Mouse (Mus musculus): ENCODE data around the gene Nr2e3.
"Not testable (repeated sequence)": the region's sequence is repeated elsewhere in the genome, so short reads cannot be mapped to it uniquely, and the experiment has no call there.

Gene Nr2e3

DNA sequence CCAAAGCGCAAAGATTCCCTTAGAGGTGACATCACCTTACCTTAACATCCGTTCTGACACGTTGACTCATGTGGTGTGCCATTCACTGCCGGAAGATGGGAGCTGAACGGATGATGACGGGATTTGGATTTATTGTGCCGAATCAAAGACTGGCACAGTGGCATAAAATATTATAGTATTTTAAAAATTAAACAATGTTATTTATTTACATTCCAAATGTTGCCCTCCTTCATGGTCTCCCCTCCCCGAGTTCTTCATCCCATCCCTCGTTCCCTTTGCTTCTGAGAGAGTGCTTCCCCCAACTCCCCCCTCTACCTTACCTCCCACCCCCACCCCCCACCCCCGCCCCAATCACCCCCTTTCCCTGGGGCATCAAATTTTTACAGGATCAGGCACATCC, at the start of gene Nr2e3:
Gene Nr2e3 (minus strand): TSS at position 101 of the 400 bp plus-strand sequence.
- DNase-seq = no peak

- DNase-seq = peak; percentile 2
These were observed 48.5 kb upstream of the Nr2e3 start for GRCm38 (mm10) chr9:60008936-60009335.

DNA sequence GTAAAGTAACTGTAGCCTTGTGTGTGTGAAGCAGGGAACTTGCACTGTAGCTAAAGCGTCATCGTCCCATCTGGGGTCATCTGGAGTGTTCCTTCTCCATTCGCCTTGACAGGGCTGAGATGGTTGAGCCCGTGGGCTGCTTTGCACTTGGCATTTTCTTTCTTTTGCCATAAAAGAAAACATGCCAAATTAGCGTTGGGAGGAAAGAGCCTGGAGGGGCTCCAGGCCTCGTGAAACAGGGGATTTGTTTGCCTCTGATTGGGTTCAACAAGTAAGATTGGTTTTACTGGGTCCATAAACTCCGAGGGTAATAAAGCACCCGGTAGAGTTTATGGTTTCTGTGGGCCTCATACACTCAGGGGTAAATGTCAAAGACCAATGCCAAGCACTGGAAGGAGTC, 41.9 kb upstream of the Nr2e3 start:
- DNase-seq = no peak

DNA sequence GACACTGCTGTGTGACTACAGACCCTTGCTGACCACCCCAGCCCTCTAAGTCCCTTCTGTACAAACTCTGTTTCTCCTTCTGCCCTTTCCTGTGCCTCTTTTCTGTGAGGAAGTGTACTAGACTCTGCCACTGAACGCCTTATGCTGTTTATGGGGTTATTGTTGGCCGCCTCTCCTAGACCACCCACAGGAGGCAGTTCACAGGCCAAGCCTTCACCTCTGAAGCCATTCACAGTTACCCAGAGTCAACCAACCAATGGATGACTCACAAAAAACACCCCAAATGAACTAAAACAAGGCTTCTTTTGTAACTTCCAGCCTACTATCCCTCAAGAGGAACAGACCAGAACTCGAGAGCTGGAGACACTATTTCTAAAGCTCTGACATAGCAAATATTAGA, 41.0 kb upstream of the Nr2e3 start:
- DNase-seq = no peak

- no peak for DNase-seq
These were observed 37.3 kb upstream of the Nr2e3 start for GRCm38 (mm10) chr9:59997725-59998124.

DNA sequence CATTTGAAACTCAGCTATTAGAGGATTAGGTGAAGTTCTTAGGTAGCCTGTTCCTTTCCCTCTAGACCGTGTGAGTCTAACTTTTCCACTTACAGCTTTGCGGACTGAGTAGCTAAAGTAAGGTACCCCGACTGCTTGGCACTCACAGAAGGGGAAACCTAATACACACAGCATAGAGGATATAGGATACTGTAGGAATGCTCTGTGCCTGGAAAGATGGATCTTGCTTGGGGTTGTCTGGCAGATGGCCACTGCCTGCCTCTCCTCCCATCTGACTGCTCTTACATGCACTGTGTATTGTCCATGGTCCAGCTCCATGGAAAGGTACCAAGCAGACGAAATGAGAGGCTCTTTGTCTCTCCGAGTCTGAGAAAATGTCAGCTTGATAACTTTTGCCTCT, 30.9 kb upstream of the Nr2e3 start:
- DNase-seq = no peak

GRCm38 (mm10) chr9:59989864-59990263, 29.4 kb upstream of the Nr2e3 start:
- peak; percentile 22 for DNase-seq

- DNase-seq = no peak
These were observed 25.6 kb upstream of the Nr2e3 start for GRCm38 (mm10) chr9:59985900-59986572.

DNA sequence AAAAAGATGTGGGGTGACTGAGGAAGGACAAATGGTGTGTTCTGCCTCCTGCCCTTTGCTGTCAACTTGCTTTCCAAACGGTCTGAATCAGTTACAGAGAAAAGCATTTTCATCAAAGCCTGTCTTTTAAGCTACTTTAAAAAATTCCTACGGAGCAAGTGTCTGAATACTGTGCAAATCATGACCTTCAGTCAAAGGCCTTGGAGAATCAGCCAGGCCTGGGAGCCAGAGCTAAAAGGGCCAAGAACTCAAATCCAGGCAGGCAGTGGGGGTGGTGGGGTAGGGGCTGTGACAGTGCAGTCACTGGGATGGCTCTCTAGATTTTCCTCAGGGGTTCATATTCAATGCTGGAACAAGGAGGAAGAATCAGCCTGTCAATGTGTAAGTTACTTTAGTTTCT, 20.7 kb upstream of the Nr2e3 start:
- DNase-seq = no peak

DNA sequence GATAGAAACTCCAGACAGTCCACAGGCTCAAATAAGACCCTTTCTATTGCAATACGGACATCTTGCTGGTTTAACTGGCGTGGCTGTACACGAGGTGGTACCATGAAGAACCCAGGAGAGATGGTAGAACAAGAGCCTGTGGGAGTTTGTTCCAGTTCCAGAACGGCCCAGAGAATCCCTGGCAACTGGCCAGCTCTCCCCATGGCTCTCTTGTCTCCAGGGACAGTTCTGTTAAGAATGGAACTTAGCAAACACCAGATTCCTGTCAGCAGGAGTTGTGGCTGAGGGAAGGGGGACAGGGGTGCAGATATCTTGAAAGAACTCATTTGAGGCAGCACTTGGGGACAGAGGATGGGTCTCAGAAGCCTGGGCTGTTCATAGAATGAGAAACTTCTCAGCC, 10.8 kb upstream of the Nr2e3 start:
- DNase-seq = no peak

DNA sequence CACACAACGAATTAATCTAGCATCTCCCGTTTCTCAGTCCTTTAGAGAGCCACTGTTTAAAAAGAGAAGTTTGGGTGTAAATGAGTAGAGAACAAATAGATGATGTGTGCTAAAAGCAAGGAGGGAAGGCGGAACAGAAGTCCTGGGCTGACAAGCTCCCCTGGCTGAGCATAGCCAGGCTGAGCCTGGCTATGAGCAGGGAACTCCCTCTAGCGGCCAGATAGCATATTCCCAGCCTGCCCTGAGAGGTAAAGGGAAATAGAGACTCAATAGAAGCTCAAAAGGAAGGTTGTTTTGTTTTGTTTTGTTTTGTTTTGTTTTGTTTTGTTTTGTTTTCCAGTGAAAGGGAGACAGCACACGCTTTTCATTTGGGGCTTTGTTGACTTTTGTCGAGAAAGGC, 8.9 kb upstream of the Nr2e3 start:
- DNase-seq = peak; percentile 40

DNA sequence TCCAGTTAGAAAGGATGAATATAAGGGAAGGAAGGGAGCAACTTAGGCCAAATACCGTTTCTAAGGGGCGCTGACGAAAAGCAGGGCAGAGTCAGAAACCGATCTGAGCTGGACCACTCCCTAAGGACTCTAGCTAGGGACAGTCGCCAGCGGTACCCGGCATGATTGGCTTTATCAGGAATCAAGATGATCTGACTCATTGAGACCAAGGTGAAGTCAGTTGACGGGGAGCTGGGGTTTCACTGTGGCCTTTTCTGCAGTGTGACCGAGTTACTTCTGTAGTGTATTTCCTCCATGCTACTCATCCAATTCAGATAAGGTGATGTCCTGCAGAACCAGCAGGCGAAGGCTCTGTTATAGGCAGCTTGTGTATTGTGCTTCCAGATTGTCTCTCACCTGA, 4.6 kb upstream of the Nr2e3 start:
- DNase-seq = no peak

GRCm38 (mm10) chr9:59964367-59964766, 3.9 kb upstream of the Nr2e3 start:
- DNase-seq = no peak

DNA sequence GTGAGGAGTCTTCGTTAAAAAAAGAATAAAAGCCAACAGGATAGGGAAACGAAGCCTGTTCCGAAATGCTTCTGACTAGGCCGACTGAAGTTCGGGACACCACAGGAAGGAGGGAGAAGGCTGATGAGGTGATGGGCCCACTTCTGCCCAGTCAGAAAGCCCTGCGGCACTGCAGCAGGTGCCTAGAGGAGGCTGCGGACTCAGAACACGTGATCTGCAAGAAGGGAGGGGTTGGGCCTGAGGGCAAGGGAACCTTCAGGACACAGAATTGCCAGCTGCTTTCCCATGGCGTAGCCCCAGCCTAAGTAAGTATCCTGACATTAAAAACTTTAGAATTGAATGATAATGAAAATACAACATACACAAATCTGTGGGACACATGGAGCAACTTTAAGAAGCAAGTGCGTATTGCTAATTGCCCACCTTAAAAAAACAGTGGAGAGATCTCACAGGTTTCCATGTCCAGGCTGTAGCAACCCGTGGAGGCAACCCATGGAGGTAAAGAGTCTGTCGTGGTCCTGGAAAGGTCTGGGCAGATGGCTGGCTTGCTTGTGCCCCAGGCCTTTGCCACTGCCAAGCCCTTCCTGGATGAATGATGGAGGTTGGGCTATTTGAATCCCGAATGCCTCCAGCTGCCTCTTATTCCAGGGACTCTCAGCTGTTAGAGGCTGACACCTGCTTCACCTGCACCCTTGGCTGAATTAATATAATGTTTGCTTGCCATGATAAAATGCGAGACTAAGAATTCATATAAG, 919 bp upstream of the Nr2e3 start:
- no peak for DNase-seq

- DNase-seq = peak; percentile 49
These were observed 1.2 kb downstream of the Nr2e3 start for GRCm38 (mm10) chr9:59959276-59959675.

GRCm38 (mm10) chr9:59958115-59958514, 2.3 kb downstream of the Nr2e3 start:
- not testable (repeated sequence) for DNase-seq

DNA sequence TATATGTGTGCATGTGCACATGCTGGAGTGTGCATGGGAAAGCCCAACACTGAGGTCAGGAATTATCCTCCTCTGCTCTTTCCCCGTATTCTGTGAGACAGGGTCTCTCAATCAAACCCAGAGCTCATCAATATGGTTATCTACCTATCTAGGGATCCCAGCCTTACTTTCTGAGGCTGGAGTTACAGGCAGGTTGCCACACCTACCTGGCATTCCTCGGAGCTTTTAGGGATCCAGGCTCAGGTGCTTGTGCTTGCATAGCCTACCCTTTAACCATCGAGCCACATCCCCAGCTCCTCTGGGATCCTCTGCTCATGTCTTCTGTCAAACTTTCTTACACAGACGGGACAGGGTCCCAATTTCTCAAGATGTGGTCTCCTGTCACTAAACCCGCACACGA, 4.0 kb downstream of the Nr2e3 start:
- DNase-seq = no peak

DNA sequence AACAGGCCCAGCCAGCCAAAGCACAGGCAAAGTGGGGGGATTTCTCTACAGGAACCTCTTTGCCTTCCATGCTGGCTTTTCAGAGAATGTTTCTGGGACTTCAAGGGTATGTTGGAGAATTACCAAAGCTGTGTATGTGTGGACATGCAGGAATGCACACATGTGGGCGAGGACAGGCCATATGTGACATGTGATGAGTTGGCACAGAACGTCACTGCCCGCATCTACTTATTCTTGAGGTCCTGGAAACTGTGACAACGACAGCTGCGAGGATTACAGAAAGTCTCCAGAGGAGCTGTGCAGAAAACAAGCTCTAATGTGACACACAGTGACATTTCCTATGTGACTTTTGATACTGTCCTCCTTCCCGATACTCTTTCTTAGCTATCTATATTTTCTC, 4.8 kb downstream of the Nr2e3 start:
- no peak for DNase-seq

DNA sequence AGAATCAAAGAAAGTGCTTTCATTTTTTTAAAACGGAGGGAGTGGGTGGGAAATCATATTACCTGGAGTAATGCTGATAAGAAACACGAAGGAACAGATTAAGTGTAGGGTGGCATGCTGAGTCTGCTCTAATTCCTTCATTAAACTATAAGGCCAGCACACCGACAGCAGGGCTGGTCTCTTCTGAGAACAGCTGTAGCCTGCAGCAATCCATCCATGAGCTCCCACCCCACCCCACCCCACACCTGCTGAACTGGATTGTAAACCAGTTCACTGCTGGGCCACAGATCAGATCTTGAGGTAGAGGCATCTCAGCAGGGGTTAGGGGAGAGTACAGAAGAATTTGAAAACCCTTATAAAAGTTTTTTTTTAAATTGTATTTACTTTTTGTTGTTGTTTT, 5.3 kb downstream of the Nr2e3 start:
- DNase-seq = no peak

- DNase-seq = no peak
These were observed 6.9 kb downstream of the Nr2e3 start for GRCm38 (mm10) chr9:59953556-59953955.

GRCm38 (mm10) chr9:59952515-59953070, 7.9 kb downstream of the Nr2e3 start:
- no peak for DNase-seq

- DNase-seq = no peak
These were observed 8.5 kb downstream of the Nr2e3 start for GRCm38 (mm10) chr9:59951943-59952342.

GRCm38 (mm10) chr9:59951001-59951750, 9.3 kb downstream of the Nr2e3 start:
- DNase-seq = no peak

DNA sequence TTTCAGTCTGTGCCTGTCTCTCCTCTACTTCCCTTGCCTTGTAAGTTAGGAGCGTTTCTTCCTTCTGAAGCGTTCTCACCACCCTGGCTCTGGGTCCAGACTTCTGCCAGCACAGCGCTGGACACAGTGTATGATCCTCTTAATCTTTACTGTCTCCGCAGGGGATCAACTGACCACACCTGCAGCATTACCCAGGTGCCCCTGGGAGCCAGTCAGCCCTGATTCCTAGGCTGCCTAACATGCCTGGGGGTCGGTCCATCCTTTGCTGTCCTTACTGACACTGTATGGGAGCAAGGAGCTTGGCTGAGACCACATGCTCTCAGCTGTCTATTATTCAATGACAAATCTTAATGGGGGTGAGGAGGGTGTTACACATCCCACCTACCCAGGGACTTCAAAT, 10.5 kb downstream of the Nr2e3 start:
- no peak for DNase-seq
